Mouse (Mus musculus): ENCODE results near the gene Fam129b. TPM values are rescaled to one million over a fixed set of nuclear protein-coding genes. Genes with fewer than 3 reads are reported as not detected.
A peak's percentile ranks its signal among the peaks of the same experiment; 100 is the strongest.

The Fam129b gene
- total RNA-seq, 2 experiments from 2014 or later = 26.0 to 26.6 TPM

DNA sequence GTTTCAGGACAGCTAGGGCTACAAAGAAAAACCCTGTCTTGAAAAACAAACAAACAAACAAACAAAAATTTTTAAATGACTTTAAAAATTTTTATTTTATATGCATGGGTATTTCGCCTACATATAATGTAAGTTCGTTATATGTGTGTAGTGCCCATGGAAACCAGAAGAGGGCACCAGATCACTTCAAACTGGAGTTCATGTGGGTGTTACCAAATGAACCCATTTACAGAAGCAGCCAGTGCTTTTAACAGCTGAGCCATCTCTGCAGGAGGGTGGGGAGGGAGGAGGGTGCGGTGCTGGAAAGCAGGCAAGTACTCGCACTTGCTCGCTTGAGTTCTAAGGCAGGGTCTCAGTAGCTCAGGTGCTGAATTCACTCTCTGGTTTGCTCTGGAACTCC is 63.5 kb downstream of the Fam129b start:
- intact Hi-C loops (cut with DNase I) = no loop called here
- DNase-seq (ENCODE audit: extremely low spot score in 1 of 2, low spot score in 2 of 2) = no peak

DNA sequence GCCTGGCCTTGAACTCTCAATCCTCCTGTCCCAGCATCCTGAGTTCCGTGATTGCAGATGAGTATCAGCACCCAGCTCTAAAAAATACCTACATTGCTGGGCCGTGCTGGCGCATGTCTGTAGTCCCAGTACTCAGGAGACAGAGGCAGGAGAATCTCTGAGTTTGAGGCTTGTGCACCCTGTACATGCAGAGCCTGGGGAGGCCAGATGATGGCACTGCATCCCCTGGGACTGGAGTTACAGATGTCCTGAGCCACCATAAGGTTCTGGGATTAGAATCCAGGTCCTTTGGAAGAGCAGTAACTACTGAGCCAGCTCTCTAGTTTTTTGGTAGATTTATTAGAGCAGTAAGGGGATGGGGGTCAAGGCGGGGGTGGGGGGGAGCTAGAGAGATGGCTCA is 64.6 kb downstream of the Fam129b start:
- no peak for DNase-seq (ENCODE audit: extremely low spot score in 1 of 2, low spot score in 2 of 2)
- intact Hi-C loops (cut with DNase I) = no loop called here

DNA sequence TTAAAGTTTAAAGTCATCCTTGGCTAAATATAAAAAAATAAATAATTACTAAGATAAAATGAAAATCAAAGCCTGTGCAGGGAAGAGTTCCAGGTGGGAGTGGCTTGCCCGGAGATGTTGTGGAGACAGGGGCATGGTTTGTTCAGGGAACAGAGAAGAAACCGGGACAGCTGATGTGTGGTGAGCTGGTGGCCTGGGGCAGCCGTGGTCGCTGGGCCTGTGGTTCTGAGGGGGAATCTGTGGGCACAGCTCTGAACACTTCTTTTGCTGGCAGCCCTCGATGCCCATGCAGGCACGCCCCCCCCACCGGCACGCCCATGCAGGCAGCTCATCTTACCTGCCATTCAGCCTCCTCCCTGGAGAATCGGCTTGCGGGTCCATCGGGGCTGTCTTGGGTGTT is 71.5 kb downstream of the Fam129b start:
- intact Hi-C loops (cut with DNase I) = no loop called here
- DNase-seq (ENCODE audit: extremely low spot score in 1 of 2, low spot score in 2 of 2) = no peak

DNA sequence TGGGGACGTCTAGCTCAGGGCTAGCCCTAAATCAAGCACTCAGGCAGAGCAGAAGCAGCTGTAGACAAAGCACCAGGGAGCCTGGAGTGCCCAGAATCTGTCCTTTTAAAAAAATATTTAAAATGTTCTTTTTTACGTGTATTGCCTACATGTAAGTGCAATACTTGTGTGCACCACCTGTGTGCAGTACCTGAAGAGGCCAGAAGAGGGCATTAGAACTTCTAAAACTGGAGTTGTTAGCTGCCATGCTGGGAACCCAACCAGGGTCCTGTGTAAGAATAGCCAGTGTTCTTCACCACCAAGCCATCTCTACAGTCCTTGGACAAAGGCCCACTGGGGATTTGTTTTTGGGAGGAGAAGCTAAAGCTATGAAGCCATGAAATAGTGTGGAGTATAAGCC is 78.7 kb downstream of the Fam129b start:
- intact Hi-C loops (cut with DNase I) = no loop called here
- no peak for DNase-seq (ENCODE audit: extremely low spot score in 1 of 2, low spot score in 2 of 2)

DNA sequence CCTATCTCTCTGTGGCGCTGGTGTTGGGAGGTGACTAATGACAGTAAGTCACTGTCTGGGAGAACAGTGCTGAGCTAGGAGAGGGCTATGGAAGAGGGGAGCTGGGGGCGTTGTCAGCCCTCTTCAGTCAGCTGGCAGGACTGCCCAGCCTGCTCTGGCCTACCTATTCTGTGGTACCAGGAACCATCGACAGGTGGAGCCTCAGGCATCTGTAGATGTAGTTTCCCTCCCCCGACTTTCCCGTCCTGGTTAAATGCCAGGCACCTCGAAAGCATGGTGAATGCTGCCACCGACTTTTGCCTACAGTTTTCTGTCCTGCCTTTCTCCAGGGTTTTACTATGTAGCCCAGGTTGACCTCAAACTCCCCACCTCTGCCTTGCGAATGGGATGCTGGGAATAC is 81.4 kb downstream of the Fam129b start:
- peak in 1 of 2 experiments; percentile 67 for DNase-seq (ENCODE audit: extremely low spot score in 1 of 2, low spot score in 2 of 2)
- intact Hi-C loops (cut with DNase I) = no loop called here

DNA sequence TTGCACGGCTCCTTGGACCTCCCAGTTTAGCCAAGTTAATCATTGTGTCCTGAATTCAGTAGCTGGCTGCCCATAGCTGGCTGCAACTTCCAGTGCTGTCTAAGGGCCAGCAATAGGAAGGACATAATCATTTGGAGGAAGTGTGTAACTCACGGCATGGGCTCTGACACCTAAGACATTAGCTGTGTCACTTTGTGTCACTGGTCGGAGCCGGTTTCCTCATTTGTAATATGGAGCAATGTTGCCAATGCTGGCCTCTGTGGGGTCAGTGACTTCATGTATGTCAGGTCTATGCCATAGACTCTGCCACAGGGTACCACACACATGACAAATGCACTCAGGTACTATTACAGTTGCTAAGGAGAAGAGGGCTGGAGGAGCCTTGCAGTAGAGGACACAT is 84.4 kb downstream of the Fam129b start:
- no peak for DNase-seq (ENCODE audit: extremely low spot score in 1 of 2, low spot score in 2 of 2)
- intact Hi-C loops (cut with DNase I) = no loop called here

DNA sequence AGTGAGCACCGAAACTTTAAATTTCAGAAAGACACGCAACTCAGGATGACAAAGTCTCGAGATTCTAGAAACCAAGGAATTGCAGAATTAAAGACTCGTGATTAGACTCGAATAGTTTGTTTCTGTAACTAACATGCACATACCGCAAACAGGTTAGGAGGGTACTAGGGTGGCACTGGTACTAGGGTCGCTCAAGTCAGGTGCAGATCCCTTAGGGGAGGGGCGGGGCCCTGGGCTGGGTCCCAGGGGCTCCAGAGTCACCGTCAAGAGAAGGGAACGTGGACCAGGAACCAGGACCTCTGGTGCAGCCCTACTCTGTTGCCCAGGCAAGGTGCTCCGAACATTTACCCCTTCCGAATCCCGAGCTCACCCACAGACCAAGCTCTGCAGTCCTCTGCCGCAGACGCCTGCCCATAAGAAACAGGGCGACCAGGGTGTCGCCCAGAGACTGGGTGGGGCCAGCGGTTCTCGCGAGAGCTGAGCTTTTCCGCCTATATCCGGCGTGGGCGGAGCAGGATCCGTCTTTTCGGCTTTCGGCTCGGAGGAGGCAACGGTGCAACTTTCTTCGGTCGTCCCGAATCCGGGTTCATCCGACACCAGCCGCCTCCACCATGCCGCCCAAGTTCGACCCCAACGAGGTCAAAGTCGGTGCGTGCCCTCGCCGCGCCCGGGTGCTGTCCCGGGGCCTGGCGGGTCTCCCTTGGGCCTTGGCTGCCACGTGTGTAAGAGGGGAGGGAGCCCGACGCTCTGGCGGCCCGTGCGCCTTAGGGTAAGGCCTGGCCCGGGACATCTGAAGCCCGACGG is 85.5 kb downstream of the Fam129b start, which contains the start of the genes Rpl12 and Lrsam1:
Rpl12 (plus strand) TSS at position 368 of the 804 bp plus-strand sequence.
Lrsam1 (minus strand) TSS at position 423 of the 804 bp plus-strand sequence.
- intact Hi-C loops (cut with DNase I) = no loop called here
- DNase-seq (ENCODE audit: extremely low spot score in 1 of 2, low spot score in 2 of 2) = peak; percentile 91 to 97

DNA sequence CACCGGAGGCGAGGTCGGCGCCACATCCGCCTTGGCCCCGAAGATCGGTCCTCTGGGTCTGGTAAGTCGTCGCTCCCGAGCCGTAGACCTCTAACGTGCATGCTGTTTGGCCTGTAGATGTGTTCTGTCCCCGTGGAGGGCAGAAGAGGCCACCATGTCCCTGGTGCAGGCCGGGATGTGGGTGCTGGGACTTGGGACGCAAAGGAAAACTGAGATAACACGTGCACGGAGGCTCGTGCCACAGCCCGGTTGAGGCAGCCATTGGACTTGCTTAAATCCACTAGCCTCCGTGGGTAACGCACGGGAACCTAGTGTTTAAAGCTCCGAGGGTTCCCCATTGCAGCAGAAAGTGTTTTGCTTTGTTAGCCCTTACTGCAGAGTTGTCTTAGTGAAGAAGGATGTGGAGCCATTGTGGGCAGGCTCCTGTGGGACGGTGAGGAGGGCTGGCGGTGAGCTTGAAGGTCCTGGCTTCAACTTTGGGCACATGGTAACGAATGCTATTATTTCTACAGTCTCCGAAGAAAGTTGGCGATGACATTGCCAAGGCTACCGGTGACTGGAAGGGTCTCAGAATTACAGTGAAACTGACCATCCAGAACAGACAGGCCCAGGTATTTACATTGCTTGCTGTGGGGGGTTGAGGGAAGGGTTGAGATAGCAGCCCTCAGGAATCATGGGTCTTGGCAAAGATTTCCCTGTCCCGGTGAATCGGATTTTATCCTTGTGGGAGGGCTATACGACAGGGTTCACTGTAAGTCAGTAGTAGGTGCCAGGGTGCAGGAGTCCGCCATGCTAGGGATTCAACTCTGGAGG is 86.4 kb downstream of the Fam129b start:
- intact Hi-C loops (cut with DNase I) = no loop called here
- peak in 1 of 2 experiments; percentile 53 for DNase-seq (ENCODE audit: extremely low spot score in 1 of 2, low spot score in 2 of 2)

DNA sequence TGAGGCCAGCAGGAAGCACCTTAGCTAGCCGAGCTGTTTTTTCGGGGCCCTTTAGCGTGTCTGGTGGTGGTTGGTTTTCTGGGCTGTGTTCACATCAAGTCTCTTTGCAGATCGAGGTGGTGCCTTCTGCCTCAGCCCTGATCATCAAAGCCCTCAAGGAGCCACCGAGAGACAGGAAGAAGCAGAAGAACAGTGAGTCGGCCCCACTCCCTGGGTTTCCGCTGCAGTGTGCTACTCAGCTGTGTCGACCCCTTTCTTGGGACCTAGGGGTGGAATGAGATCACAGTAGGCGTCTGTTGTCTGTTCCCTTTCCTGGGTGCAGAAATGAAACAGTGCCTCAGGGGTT is 86.9 kb downstream of the Fam129b start:
- intact Hi-C loops (cut with DNase I) = no loop called here
- DNase-seq (ENCODE audit: extremely low spot score in 1 of 2, low spot score in 2 of 2) = no peak

DNA sequence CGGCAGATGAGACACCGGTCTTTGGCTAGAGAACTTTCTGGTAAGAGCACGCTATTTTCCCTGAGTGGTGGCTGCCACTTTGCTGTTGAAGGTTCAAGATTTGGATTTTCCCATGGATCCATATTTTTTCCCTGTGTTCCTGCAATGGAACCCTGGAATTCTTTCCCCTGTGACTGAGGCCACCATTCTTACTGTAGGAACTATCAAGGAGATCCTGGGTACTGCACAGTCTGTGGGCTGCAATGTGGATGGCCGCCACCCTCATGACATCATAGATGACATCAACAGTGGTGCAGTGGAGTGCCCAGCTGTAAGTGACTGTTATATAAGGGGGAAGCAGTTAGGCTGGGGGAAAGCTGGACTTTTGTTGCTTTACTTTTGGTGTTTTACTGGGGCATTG is 87.6 kb downstream of the Fam129b start:
- no peak for DNase-seq (ENCODE audit: extremely low spot score in 1 of 2, low spot score in 2 of 2)
- intact Hi-C loops (cut with DNase I) = no loop called here

DNA sequence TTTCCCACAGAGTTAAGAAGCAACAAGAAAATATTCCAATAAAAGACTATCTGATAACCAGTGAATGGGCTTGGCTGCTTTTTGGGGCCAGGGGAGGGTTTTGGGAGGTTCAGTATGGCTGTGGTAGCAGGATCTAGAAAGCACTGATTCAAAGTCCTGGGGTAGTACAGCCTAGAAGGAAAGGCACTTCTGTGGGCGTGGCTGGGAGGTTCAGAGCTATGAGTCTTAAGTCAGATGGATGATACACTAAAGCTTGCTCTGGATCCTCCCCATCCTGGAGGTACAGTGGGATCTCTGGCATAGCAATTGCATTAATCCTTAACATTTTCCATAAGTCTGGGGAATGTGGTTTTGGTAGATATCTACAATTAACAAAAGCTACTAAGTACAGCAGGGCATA is 88.1 kb downstream of the Fam129b start:
- intact Hi-C loops (cut with DNase I) = no loop called here
- DNase-seq (ENCODE audit: extremely low spot score in 1 of 2, low spot score in 2 of 2) = no peak

DNA sequence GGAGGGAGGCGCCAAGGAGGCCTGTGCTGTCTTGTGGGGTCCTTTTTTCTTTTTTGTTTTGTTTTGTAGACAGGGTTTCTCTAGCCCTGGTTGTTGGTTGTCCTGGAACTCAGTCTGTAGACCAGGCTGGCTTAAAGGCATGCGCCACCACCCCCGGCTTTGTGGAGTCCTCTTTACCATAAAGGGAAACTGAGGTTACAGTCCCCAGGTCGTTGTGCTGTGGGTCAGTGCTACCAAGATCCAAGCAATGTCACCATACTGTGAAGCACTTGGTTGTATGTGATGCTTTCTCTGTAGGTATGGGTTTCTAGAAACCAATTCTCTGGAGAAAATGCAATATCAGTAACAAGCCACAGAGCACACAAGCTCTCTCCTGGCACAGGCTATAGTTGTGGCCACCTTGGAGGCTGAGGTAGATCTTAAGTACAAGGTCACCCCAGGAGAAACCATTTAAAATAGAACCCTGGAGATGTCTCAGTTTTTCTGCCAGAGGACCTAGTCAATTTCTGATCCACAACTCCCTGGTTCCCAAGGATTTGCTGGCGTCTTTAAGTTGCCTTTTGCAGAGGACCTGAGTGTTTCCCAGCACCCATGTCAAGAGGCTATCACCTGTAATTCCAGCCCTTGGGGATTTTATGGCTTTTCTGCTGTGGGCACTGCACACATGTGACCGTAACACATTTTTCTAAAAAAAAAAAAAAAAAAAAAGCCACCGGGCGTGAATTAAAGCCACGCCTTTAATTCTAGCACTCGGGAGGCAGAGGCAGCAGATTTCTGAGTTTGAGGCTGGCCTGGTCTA is 88.9 kb downstream of the Fam129b start:
- no peak for DNase-seq (ENCODE audit: extremely low spot score in 1 of 2, low spot score in 2 of 2)
- intact Hi-C loops (cut with DNase I) = no loop called here

DNA sequence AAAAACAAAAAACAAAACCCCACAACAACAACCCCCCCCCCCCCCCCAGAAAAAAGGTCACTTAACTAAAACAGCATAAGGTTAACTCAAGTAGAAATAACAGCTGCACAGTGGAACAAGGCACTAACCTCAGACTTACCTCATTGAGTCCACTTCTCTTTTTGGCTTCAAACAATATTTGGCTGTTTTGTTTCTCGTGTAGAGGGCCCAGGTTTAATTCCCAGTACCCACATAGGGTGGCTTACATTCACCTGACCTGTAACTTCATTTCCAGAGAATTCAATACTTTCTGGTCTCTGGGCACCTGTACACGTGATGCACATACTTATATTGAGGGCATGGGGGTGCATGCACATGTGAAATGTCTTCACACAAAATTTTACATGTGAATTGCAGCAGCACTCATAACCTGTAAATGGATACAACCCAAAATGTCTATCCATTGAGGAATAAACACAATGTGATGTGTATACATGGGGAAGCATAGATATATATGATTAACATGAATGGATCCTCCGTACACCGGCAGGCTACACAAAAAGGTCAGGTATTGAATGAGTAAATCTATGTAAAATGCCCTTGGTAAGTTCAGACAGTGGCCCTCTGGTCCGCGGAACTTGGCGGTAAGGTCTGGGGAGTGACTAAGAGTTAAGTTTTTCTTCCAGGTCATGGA is 89.7 kb downstream of the Fam129b start:
- DNase-seq (ENCODE audit: extremely low spot score in 1 of 2, low spot score in 2 of 2) = no peak
- intact Hi-C loops (cut with DNase I) = no loop called here

DNA sequence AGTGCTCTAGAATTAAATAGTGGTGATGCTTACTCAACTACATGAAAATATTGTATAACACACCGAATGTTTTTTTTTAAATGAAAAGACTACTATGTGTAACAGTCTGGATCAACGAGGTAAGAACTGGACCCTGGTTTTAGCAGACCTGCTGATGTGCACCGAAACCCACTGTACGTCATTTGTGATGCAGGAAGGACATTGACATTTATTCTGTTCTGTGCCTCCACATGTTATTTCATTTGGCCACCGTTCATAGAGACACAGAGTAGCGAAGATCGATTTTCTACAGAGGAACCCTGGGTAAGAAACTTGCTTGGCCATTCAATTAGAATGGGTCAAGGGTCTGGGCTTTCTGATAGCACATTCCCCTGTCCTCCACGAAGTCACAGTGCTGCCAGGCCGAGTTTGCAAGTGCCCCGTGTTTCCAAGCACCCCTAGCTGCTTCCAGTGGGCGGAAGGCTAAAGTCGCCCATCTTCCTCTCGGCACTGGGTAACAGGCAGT is 90.3 kb downstream of the Fam129b start:
- intact Hi-C loops (cut with DNase I) = no loop called here
- DNase-seq (ENCODE audit: extremely low spot score in 1 of 2, low spot score in 2 of 2) = no peak

DNA sequence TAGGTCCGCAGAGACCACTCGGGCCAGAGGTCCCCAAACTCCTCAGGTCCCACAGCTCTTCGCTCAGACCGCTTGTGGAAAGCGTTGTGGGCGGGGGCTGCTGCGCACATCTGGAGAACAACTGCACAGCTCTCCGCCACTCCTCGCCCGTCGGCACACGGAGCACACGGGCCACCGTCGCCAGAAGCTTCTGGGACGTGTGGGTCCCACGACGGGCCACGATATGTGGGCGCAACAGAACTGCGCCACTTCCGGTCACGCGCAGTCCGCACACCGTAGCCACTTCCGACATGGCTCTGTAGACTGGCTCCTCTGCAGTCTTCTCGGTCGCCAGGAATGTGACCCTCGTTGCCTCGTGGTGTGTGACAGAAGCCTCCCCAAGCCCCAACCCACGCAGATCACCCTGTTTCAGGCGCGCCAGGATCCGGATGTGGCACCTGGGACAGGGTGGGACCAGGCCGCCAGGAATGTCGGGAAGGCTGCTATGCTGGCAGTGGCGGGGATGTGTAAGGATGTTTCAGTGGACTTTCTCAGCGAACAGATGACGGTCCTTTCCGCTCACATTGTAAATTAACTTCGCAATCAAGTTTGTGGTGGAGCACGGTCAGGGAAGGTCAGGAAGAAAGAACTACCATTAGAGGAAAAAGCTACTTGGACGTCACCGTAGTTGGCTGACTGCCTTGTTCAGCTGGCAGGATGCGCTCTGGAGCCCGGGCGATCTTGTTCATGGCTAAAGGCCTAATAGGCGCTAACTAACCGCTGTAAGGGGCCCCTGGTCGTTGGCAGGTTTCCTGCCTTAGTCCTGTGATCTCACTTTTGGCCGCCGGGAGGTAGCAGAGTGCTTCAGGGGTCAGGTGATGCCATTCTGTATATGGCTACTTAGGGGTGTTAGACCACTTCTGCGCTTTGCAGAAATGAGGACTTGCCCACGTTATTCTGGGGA is 91.0 kb downstream of the Fam129b start:
- intact Hi-C loops (cut with DNase I) = no loop called here
- DNase-seq (ENCODE audit: extremely low spot score in 1 of 2, low spot score in 2 of 2) = peak; percentile 87 to 91

DNA sequence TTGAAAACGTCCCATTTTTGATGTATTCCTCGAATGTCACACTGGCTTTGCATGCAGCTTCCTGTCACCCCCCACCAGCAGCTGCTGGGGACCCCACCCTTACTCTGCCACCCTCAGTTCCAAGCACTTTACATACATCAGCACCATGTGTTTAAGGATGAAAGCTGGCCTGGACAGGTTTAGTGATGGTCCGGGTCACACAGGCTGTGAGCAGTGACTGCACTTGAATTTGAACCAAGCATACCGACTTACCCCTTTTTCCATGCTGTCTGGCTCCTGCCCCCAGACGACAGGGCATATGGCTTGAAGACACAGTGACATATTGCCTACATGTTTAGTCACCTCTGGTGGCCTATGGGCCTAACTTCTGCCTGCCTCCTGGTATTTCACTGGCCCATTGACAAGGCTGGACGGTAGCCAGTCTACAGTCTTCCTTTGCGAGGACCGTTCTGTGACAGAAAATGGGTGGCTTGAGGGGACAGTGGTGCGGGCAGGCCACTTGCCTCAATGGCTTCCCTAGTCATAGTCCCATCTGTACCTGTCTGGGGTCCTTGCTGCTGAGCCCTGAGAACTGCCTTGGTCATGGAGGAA is 92.2 kb downstream of the Fam129b start:
- no peak for DNase-seq (ENCODE audit: extremely low spot score in 1 of 2, low spot score in 2 of 2)
- intact Hi-C loops (cut with DNase I) = no loop called here

DNA sequence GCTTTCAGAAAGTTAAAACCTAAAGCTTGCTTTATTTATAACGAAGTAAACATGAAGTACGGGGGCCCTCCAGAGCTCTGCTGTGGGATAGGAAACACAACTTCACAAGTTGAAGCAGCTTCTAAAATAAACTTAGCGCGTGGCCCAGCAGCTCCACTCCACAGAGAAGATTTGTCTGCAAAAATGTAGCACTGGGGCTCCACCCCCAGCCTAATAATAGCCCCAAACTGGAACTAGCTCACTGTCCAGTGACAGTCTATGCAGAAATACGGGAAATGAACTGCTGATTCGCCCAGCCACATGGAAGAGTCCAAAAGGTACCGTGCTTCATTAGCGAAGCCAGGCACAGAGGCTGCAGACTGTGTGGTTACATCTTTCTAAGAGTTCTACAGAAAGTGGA is 93.4 kb downstream of the Fam129b start:
- intact Hi-C loops (cut with DNase I) = no loop called here
- DNase-seq (ENCODE audit: extremely low spot score in 1 of 2, low spot score in 2 of 2) = no peak
